ENCODE assay signal across 11 mouse cellular contexts in the genomic region with DNA sequence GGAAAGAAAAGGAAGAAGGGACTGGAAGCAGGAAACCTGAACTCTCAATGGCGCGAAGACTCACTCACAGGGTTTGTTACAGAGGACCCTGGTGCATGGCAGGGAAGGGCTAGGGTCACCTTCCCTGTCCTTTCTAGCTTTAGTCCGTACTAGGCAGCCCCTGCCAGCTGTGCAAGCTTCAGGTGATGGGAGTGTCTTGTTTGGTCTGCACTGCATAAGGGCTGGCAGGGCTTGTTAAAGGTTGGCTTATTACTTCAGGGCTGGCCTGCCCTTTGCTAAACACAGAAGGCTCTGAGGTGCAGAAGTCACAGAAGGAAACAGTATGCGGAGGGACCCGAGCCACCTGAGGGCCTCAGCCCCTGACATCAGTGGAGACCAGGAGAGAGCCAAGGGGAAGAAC.
DNase-seq lines count a peak whose midpoint lies in the region; ATAC-seq and TF ChIP-seq lines count a peak whose summit lies in the region.
"Had no signal": no experiment of that assay in that cellular context is flagged by ENCODE, and none has a peak within 500 bp of the region (broad histone marks: within the 10 kb centered on the region; RNA-seq: fewer than 3 reads in every experiment).

No protein-coding gene starts in this region.

- H3K27me3 ChIP-seq in heart, embryonic 15.5 days = no peaks in the 10 kb centered on the region
- H3K27me3 ChIP-seq: hindbrain, embryonic 15.5 days had no signal

- H3K4me2 ChIP-seq in heart, embryonic 15.5 days = peak overlapping the region; percentile 27
- H3K4me2 ChIP-seq: hindbrain, embryonic 15.5 days had no signal

- H3K9ac ChIP-seq in heart, embryonic 15.5 days = no peak overlapping the region
- H3K9ac ChIP-seq: hindbrain, embryonic 15.5 days had no signal

- TF ChIP-seq POLR2A in bone marrow, adult 2 months (IDR thresholded peaks at IDR 0.05; ENCODE audit: borderline replicate concordance, control insufficient read depth, low read depth, low read length) = no peak
- no peak for TF ChIP-seq POLR2A in embryonic fibroblast, embryonic 13.5 days (IDR thresholded peaks at IDR 0.05; ENCODE audit: low read depth, low read length)

- H3K27ac ChIP-seq in heart, embryonic 15.5 days = peak overlapping the region; percentile 97
- peak overlapping the region; percentile 19; the same call in 1 of the 2 replicates for H3K27ac ChIP-seq in bone marrow, adult 2 months (ENCODE audit: control insufficient read depth, insufficient read depth, low read depth, low read length, poor library complexity)
- H3K27ac ChIP-seq in embryonic fibroblast, embryonic 13.5 days (ENCODE audit: insufficient read depth, low read length) = peak overlapping the region; percentile 72
- H3K27ac ChIP-seq: hindbrain, embryonic 15.5 days had no signal

- 66% methylated on average over 5 of the region's 5 CpGs for WGBS in heart, embryonic 15.5 days
- WGBS in bone marrow, adult 2 months = 75% methylated on average over 5 of the region's 5 CpGs

- no peak overlapping the region for H3K4me3 ChIP-seq in heart, embryonic 15.5 days
- no peak overlapping the region for H3K4me3 ChIP-seq in bone marrow, adult 2 months (replicated peaks; ENCODE audit: control insufficient read depth, low read depth, low read length)
- H3K4me3 ChIP-seq in embryonic fibroblast, embryonic 13.5 days (ENCODE audit: insufficient read depth, low read length) = no peak overlapping the region
- H3K4me3 ChIP-seq: hindbrain, embryonic 15.5 days had no signal

- ATAC-seq in heart, embryonic 15.5 days (replicated peaks; ENCODE audit: insufficient number of reproducible peaks, insufficient read depth, low FRiP score, low read depth) = no peak

- H3K36me3 ChIP-seq in heart, embryonic 15.5 days = 0 out of 2 replicates have a peak, but pooled peaks cover 3% of the 10 kb centered on the region
- H3K36me3 ChIP-seq: hindbrain, embryonic 15.5 days had no signal

- no peak for DNase-seq in heart, postnatal 10 days
- DNase-seq in kidney, postnatal 10 days = peak; percentile 29
- DNase-seq in natural killer cell, adult 2 months (ENCODE audit: low spot score in 2 of 2) = no peak
- no peak for DNase-seq in frontal cortex, postnatal 25 days (ENCODE audit: low spot score in 2 of 2)
- DNase-seq: layer of hippocampus, adult 9-11 months; spleen, adult 18-20 months; thymus, adult 2 months had no signal

- H3K4me1 ChIP-seq in heart, embryonic 15.5 days (replicated peaks) = peaks cover 77% of the 10 kb centered on the region
- H3K4me1 ChIP-seq in bone marrow, adult 2 months (ENCODE audit: control insufficient read depth, insufficient read depth, low read length) = no peaks in the 10 kb centered on the region; the same call in none of the 2 replicates
- peaks cover 50% of the 10 kb centered on the region for H3K4me1 ChIP-seq in embryonic fibroblast, embryonic 13.5 days (ENCODE audit: control insufficient read depth, insufficient read depth, low read length)

- TF ChIP-seq CTCF in bone marrow, adult 2 months (IDR thresholded peaks at IDR 0.05; ENCODE audit: control insufficient read depth, insufficient read depth, low read length) = no peak
- no peak for TF ChIP-seq CTCF in embryonic fibroblast, embryonic 13.5 days (IDR thresholded peaks at IDR 0.05; ENCODE audit: borderline replicate concordance, insufficient read depth, low read length)

- H3K9me3 ChIP-seq in heart, embryonic 15.5 days (replicated peaks) = no peaks in the 10 kb centered on the region
- H3K9me3 ChIP-seq: hindbrain, embryonic 15.5 days had no signal

- intact Hi-C loops in heart, postnatal 10 days (cut with DNase I) = loop anchor here (2.0 kb wide), 1 partner anchor 23 kb away; no protein-coding TSS in a partner anchor

Comparison
In these comparisons a context has a peak if more than half of its experiments do, and no peak if none do; other contexts are left out.
1. H3K27ac ChIP-seq: peak in every context shown above with its lines; median percentile 97 in heart, embryonic 15.5 days; 72 in embryonic fibroblast, embryonic 13.5 days; 19 in bone marrow, adult 2 months.